Mouse (Mus musculus) subcutaneous adipose tissue, adult 2 months (tissue): Measurements from ENCODE around the gene Spin2f. TPM values are rescaled to one million over a fixed set of nuclear protein-coding genes. Genes with fewer than 3 reads are reported as not detected.

Experiments
- polyA plus RNA-seq: library from polyadenylated mRNA; depleted of rRNA; stranded (reverse); fragments of >200 nt; gene quantifications from 2 replicates; pipeline ENCODE4 v1.2.3, GENCODE M21; 2012; ENCODE audit warnings: low replicate concordance; rRNA removed

The Spin2f gene
- not detected in 2 replicates for polyA plus RNA-seq

GRCm38 (mm10) chrX:31253594-31253993 lies at the start of gene Spin2f:
Gene Spin2f, plus strand, starts transcription at chrX:31253894.

Other genes with a start within 250 kb of the Spin2f start
- gene Btbd35f29, start 136.2 kb upstream of the Spin2f start, polyA plus RNA-seq: not detected in 2 replicates
- gene Btbd35f26, start 82.6 kb downstream of the Spin2f start, polyA plus RNA-seq: not detected in 2 replicates
- gene Btbd35f19, start 130.0 kb downstream of the Spin2f start, polyA plus RNA-seq: not detected in 2 replicates